Mouse (Mus musculus) liver, embryonic 11.5 days (tissue): ENCODE results near the gene Bcl11b. TPM values are rescaled to one million over a fixed set of nuclear protein-coding genes. Genes with fewer than 3 reads are reported as not detected.
A peak's percentile ranks its signal among the peaks of the same experiment; 100 is the strongest.

Experiments
- ATAC-seq: fragments of 200-750 bp; cut with Nextera tagmentation; replicated peaks from 2 replicates; pipeline ENCODE4 v1.8.0; 2017; ENCODE audit warnings: moderate number of reproducible peaks, mild to moderate bottlenecking, moderate TSS enrichment, moderate library complexity; ENCODE audit not compliant: low FRiP score
- DNase-seq: peaks from one replicate; pipeline ENCODE4 v3.0.0-alpha.2; 2017; ENCODE audit warnings: low spot score
- H3K27ac ChIP-seq: fragments of 300-500 bp; sonication (generic); 2 replicates; pipeline ENCODE4 v1.5.1; 2014; ENCODE audit warnings: mild to moderate bottlenecking, low read depth, low read length, control low read depth
- H3K27me3 ChIP-seq: fragments of 300-500 bp; sonication (generic); replicated peaks from 2 replicates; pipeline ENCODE4 v1.6.1; 2014; ENCODE audit warnings: low read length, mixed read lengths; ENCODE audit not compliant: control insufficient read depth, insufficient read depth
- H3K36me3 ChIP-seq: fragments of 300-500 bp; sonication (generic); 2 replicates; pipeline ENCODE4 v1.6.1; 2014; ENCODE audit warnings: mild to moderate bottlenecking, low read length, moderate library complexity, mixed read lengths; ENCODE audit not compliant: control insufficient read depth, insufficient read depth
- H3K4me1 ChIP-seq: fragments of 300-500 bp; sonication (generic); replicated peaks from 2 replicates; pipeline ENCODE4 v1.6.1; 2014; ENCODE audit warnings: low read length, mixed read lengths; ENCODE audit not compliant: control insufficient read depth, insufficient read depth
- H3K4me2 ChIP-seq: fragments of 300-500 bp; sonication (generic); 2 replicates; pipeline ENCODE4 v1.6.1; 2014; ENCODE audit warnings: mild to moderate bottlenecking, control low read depth, moderate library complexity
- H3K4me3 ChIP-seq: fragments of 300-500 bp; sonication (generic); 2 replicates; pipeline ENCODE4 v1.5.1; 2014; ENCODE audit warnings: low read depth, low read length, control low read depth
- H3K9ac ChIP-seq: fragments of 300-500 bp; sonication (generic); 2 replicates; pipeline ENCODE4 v1.6.1; 2014; ENCODE audit warnings: low read depth, low read length, control low read depth
- H3K9me3 ChIP-seq: fragments of 300-500 bp; sonication (generic); 2 replicates; pipeline ENCODE4 v1.6.1; 2016; ENCODE audit warnings: low read length, inconsistent platforms, mixed read lengths; ENCODE audit not compliant: control insufficient read depth
- WGBS: fragments of 180-500 bp; shearing (Covaris S2); extraction: QIAGEN DNeasy Blood & Tissue Kit; methylation state at CpG from one replicate; pipeline ENCODE4 v1.1.7; 2014; 5-methylcytosine and 5-hydroxymethylcytosine counted together
- polyA plus RNA-seq: library from polyadenylated mRNA; unstranded; fragments of >200 nt; fragmentation: Nextera tagmentation; extraction: Ambion mirVana; gene quantifications from 2 replicates; pipeline ENCODE4 v1.2.1, GENCODE M21; 2014

Bcl11b gene
- polyA plus RNA-seq, result 0.53 and 0.90 TPM in 2 replicates

DNA sequence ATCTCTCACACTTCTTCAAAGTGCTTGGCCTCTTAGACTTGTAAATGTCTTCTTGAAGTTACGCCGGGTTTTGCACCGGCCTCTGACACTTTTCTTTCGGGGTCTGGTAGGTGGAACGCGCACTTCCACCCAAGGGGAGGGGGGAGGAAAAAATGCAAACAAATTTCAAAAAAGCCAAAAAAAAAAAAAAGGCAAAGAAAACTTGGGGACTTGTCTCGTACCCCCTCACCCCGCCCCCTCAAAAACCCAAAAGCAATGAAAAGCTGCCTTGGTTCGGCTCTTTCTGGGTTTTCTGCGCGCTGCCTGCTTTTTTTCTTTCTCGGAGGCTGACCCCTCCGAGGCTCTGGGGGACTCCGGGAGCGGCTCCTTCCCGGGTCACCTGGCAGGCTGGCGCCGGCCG, at the start of gene Bcl11b:
TSS of gene Bcl11b (minus strand) at position 120 of the 400 bp plus-strand sequence.
- H3K4me2 ChIP-seq, result peak within 1 kb of the TSS; percentile 77
- H3K9me3 ChIP-seq, result no peaks in the 10 kb centered on the region
- H3K36me3 ChIP-seq, result no peaks in the 10 kb centered on the region
- ATAC-seq (no peak), DNase-seq (no peak)
- peaks cover 79% of the 10 kb centered on the region for H3K27me3 ChIP-seq
- WGBS, result under 1% methylated on average over 19 of the region's 19 CpGs
- peak within 1 kb of the TSS; percentile 56 for H3K4me3 ChIP-seq
- H3K9ac ChIP-seq, result peak within 1 kb of the TSS; percentile 44; the same call in 1 of the 2 replicates
- no peak within 1 kb of the TSS; the same call in 1 of the 2 replicates for H3K27ac ChIP-seq
- peaks cover 2% of the 10 kb centered on the region; the same call in 1 of the 2 replicates for H3K4me1 ChIP-seq

DNA sequence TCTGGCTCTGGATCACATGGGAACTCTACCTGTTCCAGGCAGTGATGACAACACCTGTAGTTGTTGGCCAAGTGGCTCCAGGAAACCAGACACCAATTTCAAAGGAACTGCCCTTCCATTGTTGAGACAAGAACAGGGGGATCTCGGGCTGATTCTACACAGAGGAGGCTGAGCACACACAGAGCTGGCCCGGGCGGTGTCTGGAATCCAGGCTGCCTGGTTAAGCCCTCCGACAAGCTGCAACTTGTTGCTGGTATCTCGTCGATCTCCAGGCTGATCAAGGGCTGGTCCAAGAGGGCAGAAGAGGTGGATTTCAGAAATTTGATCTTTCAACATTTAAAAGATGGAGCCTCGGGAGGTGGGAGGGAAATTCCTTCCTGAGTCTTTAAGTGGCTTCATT, 47.6 kb upstream of the Bcl11b start:
- H3K27ac ChIP-seq, result no peak overlapping the region
- H3K9me3 ChIP-seq, result no peaks in the 10 kb centered on the region
- no peak overlapping the region for H3K4me3 ChIP-seq
- H3K4me2 ChIP-seq, result no peak overlapping the region
- no peak overlapping the region for H3K9ac ChIP-seq
- DNase-seq, result no peak
- ATAC-seq, result no peak
- WGBS, result 62% methylated on average over 7 of the region's 7 CpGs
- H3K36me3 ChIP-seq, result no peaks in the 10 kb centered on the region
- no peaks in the 10 kb centered on the region for H3K4me1 ChIP-seq
- no peaks in the 10 kb centered on the region for H3K27me3 ChIP-seq

DNA sequence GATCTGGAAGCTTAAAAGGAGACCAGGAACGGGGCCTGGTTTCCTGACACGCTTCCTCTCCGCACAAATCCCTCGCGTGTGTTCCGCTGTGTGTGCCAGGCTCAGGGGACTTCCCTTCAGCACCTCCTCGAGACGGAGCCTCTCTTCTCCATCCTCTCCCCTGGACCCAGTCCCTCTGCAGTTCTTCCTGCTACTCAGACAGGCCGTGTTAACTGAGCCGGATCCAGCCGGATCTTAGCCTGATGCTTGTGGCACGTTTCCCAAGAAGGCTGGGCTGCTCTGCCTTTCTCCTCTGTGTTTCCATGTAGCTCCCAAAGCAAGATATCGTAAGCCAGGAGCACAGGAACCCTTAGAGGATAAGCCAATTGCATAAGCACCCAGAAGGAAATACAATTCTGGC, 46.2 kb upstream of the Bcl11b start:
- Histone ChIP-seq H3K9me3 (no peaks in the 10 kb centered on the region), H3K4me2 (no peak overlapping the region), H3K27me3 (no peaks in the 10 kb centered on the region), H3K9ac (no peak overlapping the region), H3K4me1 (no peaks in the 10 kb centered on the region), H3K27ac (no peak overlapping the region), H3K36me3 (no peaks in the 10 kb centered on the region), H3K4me3 (no peak overlapping the region)
- DNase-seq, result no peak
- ATAC-seq, result no peak
- WGBS, result 71% methylated on average over 13 of the region's 13 CpGs

DNA sequence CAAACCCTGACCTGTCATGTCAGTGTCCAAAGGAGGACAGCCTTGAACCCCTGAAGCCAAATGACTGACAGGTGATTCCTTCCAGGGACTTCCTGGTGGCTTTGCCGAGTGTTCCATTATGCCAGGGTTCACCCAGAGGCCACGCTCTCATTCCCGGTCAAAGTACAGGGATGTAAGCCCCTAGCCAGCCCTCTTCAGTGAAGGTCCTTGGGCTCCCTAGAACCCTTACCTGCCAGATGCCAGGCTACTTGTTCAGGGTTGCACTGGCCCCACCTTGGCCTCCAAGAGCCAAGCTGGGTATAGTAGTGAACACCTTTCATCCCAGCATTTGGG, 38.8 kb upstream of the Bcl11b start:
- Histone ChIP-seq H3K4me1 (no peaks in the 10 kb centered on the region), H3K4me2 (no peak overlapping the region), H3K4me3 (no peak overlapping the region), H3K9me3 (no peaks in the 10 kb centered on the region), H3K27ac (no peak overlapping the region), H3K9ac (no peak overlapping the region), H3K36me3 (no peaks in the 10 kb centered on the region), H3K27me3 (no peaks in the 10 kb centered on the region)
- DNase-seq (no peak), ATAC-seq (no peak)
- 48% methylated on average over 3 of the region's 3 CpGs for WGBS

DNA sequence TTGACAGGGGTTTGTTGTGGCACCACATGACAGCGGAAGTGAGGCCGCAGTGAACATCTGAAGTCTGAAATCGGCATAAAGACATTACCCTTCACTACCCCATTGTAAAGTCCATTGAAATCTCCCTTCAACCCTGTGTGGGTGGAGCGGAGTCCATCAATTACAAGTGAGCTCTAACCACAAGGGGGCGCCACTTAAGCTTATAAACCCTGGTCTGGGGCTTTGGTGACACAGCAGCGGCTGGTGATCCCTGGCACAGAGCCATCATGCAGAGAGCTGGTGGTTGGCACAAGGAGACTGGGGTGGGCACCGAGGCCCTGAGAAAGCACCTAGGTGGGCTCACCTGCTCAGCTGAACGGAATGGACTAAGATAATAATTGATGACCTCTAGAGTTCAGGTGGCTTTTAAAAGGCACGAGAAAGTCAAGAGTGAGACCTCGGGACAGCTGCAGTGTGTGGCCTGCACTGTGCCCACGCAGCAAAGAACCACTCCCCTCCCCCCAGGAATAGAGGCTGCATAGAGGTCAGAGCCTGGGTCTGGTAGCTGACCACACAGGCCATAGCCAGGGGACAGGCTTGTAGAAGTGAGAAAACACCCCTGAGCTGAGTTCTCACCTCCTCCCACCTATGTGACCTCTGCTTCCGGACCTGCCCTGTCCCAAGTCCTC, 38.3 kb upstream of the Bcl11b start:
- Histone ChIP-seq H3K4me1 (no peaks in the 10 kb centered on the region), H3K27me3 (no peaks in the 10 kb centered on the region), H3K4me3 (no peak overlapping the region), H3K9me3 (no peaks in the 10 kb centered on the region), H3K27ac (no peak overlapping the region), H3K4me2 (no peak overlapping the region), H3K36me3 (no peaks in the 10 kb centered on the region), H3K9ac (no peak overlapping the region)
- ATAC-seq (0 out of 2 replicates have a peak, but pooled peaks have one; percentile 45), DNase-seq (peak; percentile 56)
- 41% methylated on average over 12 of the region's 12 CpGs for WGBS

DNA sequence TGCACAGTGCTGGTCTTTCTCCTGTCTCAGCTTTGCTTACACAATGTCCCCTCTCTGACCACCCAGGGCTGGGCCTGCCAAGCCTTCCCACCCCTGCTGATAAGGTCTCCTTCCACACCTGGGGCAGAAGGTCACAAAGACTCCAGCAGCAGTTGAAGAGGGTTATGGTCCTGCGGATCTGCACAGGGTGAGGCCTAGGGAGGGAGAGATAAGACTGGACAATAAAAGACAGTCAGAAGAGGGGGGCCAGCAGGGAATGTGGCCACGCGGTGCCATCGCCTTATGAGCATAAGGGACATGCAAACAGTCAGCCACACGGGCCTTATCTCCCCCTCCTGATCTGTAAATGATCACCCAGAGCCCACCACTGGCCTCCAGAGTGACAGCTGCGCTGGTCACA, 34.0 kb upstream of the Bcl11b start:
- H3K4me1 ChIP-seq, result no peaks in the 10 kb centered on the region
- H3K4me2 ChIP-seq, result no peak overlapping the region
- no peak overlapping the region for H3K27ac ChIP-seq
- no peaks in the 10 kb centered on the region for H3K27me3 ChIP-seq
- no peak for DNase-seq
- no peak for ATAC-seq
- WGBS, result 54% methylated on average over 6 of the region's 6 CpGs
- no peak overlapping the region for H3K4me3 ChIP-seq
- no peaks in the 10 kb centered on the region for H3K36me3 ChIP-seq
- H3K9ac ChIP-seq, result no peak overlapping the region
- H3K9me3 ChIP-seq, result no peaks in the 10 kb centered on the region

DNA sequence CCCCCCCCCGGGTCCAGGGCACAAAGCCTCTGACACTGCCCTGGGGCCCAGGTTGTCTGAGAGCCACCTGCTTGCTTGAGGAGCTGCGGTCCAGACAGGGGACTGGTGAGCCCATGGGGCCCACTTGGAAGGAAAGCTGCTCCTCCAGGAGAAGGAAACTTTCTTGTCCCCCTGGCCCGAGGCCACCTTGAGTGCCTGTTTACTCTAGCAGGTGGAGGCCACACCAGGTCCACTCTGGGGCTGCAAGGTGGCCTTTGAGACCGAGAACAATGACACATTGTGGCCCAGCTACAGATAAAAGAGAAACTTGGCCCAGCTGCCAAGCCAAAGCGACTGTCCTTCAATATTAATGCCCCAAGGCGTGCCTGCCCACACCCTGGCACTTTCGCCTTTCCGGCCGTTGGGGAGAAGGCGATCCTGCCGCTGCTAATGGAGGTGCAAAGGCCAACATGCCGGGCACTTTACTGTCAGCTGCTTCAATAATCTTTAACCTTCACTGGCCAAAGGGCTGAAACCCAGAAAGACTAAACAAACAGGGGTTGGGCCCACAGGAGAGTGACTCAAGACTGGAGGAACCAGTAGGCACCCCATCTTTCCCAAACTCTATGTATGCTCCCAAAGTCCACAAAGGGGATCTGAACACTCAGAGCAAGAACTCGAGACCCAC, 32.1 kb upstream of the Bcl11b start:
- 73% methylated on average over 13 of the region's 13 CpGs for WGBS
- no peak for ATAC-seq

DNA sequence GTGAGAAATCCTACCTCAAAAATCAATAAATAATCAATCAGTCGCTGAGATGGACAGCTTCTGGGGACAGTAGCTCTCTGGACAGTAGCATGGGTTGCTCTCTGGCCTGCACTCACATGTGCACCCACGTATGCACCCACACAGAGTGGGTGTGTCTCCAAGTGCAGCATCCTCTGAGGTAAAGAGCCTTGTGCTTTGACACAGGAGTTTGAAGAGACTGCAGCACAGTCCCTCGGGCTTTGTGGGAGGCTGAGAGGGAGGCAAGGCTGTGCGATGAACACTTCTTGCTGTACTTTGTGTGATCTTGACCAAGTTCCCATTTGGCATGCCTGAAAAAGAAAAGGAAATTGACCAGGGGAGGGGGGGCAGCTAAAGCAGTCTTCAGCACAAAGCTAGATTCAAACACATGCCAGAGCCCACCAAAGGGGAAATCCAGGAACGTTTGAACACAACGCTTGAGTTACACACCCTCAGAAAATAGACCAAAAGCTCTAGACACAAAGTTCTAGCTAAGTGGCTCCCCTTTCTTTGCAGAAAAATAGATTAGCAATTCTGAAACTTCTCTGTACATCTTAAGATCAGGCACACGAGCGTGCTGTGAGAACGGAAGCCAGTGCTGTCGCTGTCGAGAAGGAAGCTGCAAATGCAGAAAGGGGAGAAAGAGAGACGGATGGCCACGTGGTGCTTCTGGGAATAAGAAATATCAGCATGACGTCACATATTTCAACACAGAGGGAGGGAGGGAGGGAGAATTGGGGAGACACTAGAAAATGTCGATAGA, 19.6 kb upstream of the Bcl11b start:
- no peaks in the 10 kb centered on the region for H3K9me3 ChIP-seq
- DNase-seq (no peak), ATAC-seq (no peak)
- no peak overlapping the region for H3K4me2 ChIP-seq
- no peak overlapping the region for H3K9ac ChIP-seq
- 77% methylated on average over 15 of the region's 15 CpGs for WGBS
- H3K36me3 ChIP-seq, result no peaks in the 10 kb centered on the region
- H3K27ac ChIP-seq, result no peak overlapping the region
- H3K27me3 ChIP-seq, result no peaks in the 10 kb centered on the region
- no peaks in the 10 kb centered on the region for H3K4me1 ChIP-seq
- no peak overlapping the region for H3K4me3 ChIP-seq

More for the DNA sequence above, 32.1 kb upstream of the Bcl11b start:
- H3K4me2 ChIP-seq, result no peak overlapping the region
- no peak for DNase-seq
- no peak overlapping the region for H3K4me3 ChIP-seq
- no peaks in the 10 kb centered on the region for H3K9me3 ChIP-seq
- no peaks in the 10 kb centered on the region for H3K36me3 ChIP-seq
- no peaks in the 10 kb centered on the region for H3K4me1 ChIP-seq
- H3K27ac ChIP-seq, result no peak overlapping the region
- H3K9ac ChIP-seq, result no peak overlapping the region
- no peaks in the 10 kb centered on the region for H3K27me3 ChIP-seq
